Mouse (Mus musculus) adrenal gland, postnatal 36 days (tissue): ENCODE results near the gene Olfr477. TPM values are rescaled to one million over a fixed set of nuclear protein-coding genes. Genes with fewer than 3 reads are reported as not detected.
"Not testable (repeated sequence)": the region's sequence is repeated elsewhere in the genome, so short reads cannot be mapped to it uniquely, and the experiment has no call there.

Experiments used
- DNase-seq, 2 experiments: peaks; one replicate each; pipeline ENCODE4 v3.0.0; 2021; ENCODE audit warnings: mixed read lengths in 1 of 2
- long read RNA-seq, 2 experiments: library from polyadenylated mRNA; stranded (forward); transcript quantifications; one replicate each; pipeline ENCODE4 v2.0.0; 2021; ENCODE audit warnings: borderline sequencing depth in 2 of 2
- total RNA-seq, 2 experiments: library from RNA; stranded (reverse); gene quantifications; 2 replicates each; pipeline ENCODE4 v1.2.3; 2021

Gene Olfr477
- total RNA-seq: not detected
- long read RNA-seq, experiment 1: 0 reads
- long read RNA-seq, experiment 2: 0 reads

GRCm38 (mm10) chr7:107986393-107986792, at the start of gene Olfr477:
Gene Olfr477 (plus strand): TSS chr7:107986693.
- DNase-seq: no peak

- not testable (repeated sequence) for DNase-seq
Observed at GRCm38 (mm10) chr7:107952539-107952938, 34.0 kb upstream of the Olfr477 start.

GRCm38 (mm10) chr7:107954343-107954742, 32.1 kb upstream of the Olfr477 start, which contains the start of gene Olfr474:
Gene Olfr474 (plus strand): TSS chr7:107954643.
- DNase-seq: no peak

- no peak for DNase-seq
Observed at GRCm38 (mm10) chr7:107964503-107964902, 22.0 kb upstream of the Olfr477 start, which contains the start of gene Olfr476. Gene Olfr476 (plus strand): TSS chr7:107964803.

- not testable (repeated sequence) for DNase-seq
Observed at GRCm38 (mm10) chr7:108014256-108014655, 27.8 kb downstream of the Olfr477 start.

- no peak for DNase-seq
Observed at GRCm38 (mm10) chr7:108033889-108034288, 47.4 kb downstream of the Olfr477 start, which contains the start of gene Olfr478. Gene Olfr478 (minus strand): TSS chr7:108033989.

Other genes with a start within 250 kb of the Olfr477 start
- gene Cyb5r2, start 228.7 kb upstream of the Olfr477 start, total RNA-seq: not detected
- gene Ovch2, start 185.5 kb upstream of the Olfr477 start, total RNA-seq: not detected
- not detected for gene Olfr467, start 174.4 kb upstream of the Olfr477 start, total RNA-seq
- not detected for gene Olfr469, start 161.2 kb upstream of the Olfr477 start, total RNA-seq
- gene Olfr470, start 139.2 kb upstream of the Olfr477 start, total RNA-seq: not detected
- gene Olfr472, start 88.8 kb upstream of the Olfr477 start, total RNA-seq: not detected
- not detected for gene Olfr473, start 56.2 kb upstream of the Olfr477 start, total RNA-seq
- not detected for gene Olfr474, start 32.0 kb upstream of the Olfr477 start, total RNA-seq
- not detected for gene Olfr476, start 21.9 kb upstream of the Olfr477 start, total RNA-seq
- gene Olfr478, start 47.3 kb downstream of the Olfr477 start, total RNA-seq: not detected
- gene Olfr479, start 64.0 kb downstream of the Olfr477 start, total RNA-seq: not detected
- not detected for gene Olfr480, start 80.7 kb downstream of the Olfr477 start, total RNA-seq
- gene Olfr481, start 93.2 kb downstream of the Olfr477 start, total RNA-seq: not detected
- gene Olfr482, start 110.9 kb downstream of the Olfr477 start, total RNA-seq: 1 to 10 TPM; 1.1 to 1.5 TPM
- gene Olfr483, start 114.2 kb downstream of the Olfr477 start, total RNA-seq: not detected
- gene Olfr484, start 140.8 kb downstream of the Olfr477 start, total RNA-seq: not detected
- gene Olfr485, start 173.2 kb downstream of the Olfr477 start, total RNA-seq: not detected
- gene Olfr486, start 186.0 kb downstream of the Olfr477 start, total RNA-seq: not detected
- gene Olfr487, start 227.9 kb downstream of the Olfr477 start, total RNA-seq: not detected